Mouse (Mus musculus) intestine, embryonic 14.5 days (tissue): ENCODE data around the gene Dnph1. TPM values are rescaled to one million over a fixed set of nuclear protein-coding genes. Genes with fewer than 3 reads are reported as not detected.
A peak's percentile ranks its signal among the peaks of the same experiment; 100 is the strongest.

Experiments
- ATAC-seq: fragments of 200-750 bp; cut with Nextera tagmentation; replicated peaks from 2 replicates; pipeline ENCODE4 v1.8.0; 2017; ENCODE audit warnings: low read depth, moderate number of reproducible peaks, moderate TSS enrichment, moderate library complexity; ENCODE audit not compliant: low FRiP score, low TSS enrichment
- DNase-seq: peaks from one replicate; pipeline ENCODE4 v3.0.0-alpha.2; 2018; ENCODE audit warnings: low spot score
- H3K27ac ChIP-seq: fragments of 300-500 bp; sonication (generic); 2 replicates; pipeline ENCODE4 v1.5.1; 2014; ENCODE audit warnings: low read depth, mild to moderate bottlenecking, control low read depth
- H3K27me3 ChIP-seq: fragments of 300-500 bp; sonication (generic); replicated peaks from 2 replicates; pipeline ENCODE4 v1.6.1; 2014; ENCODE audit warnings: low read length, control low read depth; ENCODE audit not compliant: control insufficient read depth, insufficient read depth
- H3K36me3 ChIP-seq: fragments of 300-500 bp; sonication (generic); 2 replicates; pipeline ENCODE4 v1.6.1; 2014; ENCODE audit warnings: low read length, control low read depth; ENCODE audit not compliant: control insufficient read depth, insufficient read depth
- H3K4me1 ChIP-seq: fragments of 300-500 bp; sonication (generic); replicated peaks from 2 replicates; pipeline ENCODE4 v1.6.1; 2014; ENCODE audit warnings: low read length, control low read depth, mixed read lengths; ENCODE audit not compliant: control insufficient read depth, insufficient read depth
- H3K4me2 ChIP-seq: fragments of 300-500 bp; sonication (generic); 2 replicates; pipeline ENCODE4 v1.6.1; 2014; ENCODE audit warnings: low read length
- H3K4me3 ChIP-seq: fragments of 300-500 bp; sonication (generic); 2 replicates; pipeline ENCODE4 v1.5.1; 2014; ENCODE audit warnings: low read depth, low read length, control low read depth, mixed read lengths
- H3K9ac ChIP-seq: fragments of 300-500 bp; sonication (generic); 2 replicates; pipeline ENCODE4 v1.6.1; 2014; ENCODE audit warnings: mild to moderate bottlenecking, low read length
- H3K9me3 ChIP-seq: fragments of 300-500 bp; sonication (generic); 2 replicates; pipeline ENCODE4 v1.6.1; 2016; ENCODE audit warnings: low read length, control low read depth; ENCODE audit not compliant: control insufficient read depth
- WGBS: fragments of 180-500 bp; shearing (Covaris S2); extraction: QIAGEN DNeasy Blood & Tissue Kit; methylation state at CpG from one replicate; pipeline ENCODE4 v1.1.7; 2014; 5-methylcytosine and 5-hydroxymethylcytosine counted together
- polyA plus RNA-seq: library from polyadenylated mRNA; unstranded; fragments of >200 nt; fragmentation: Nextera tagmentation; extraction: Ambion mirVana; gene quantifications from 2 replicates; pipeline ENCODE4 v1.2.1, GENCODE M21; 2014

Dnph1 gene
- polyA plus RNA-seq, 1 experiment from 2014 or later = 58.4 TPM

DNA sequence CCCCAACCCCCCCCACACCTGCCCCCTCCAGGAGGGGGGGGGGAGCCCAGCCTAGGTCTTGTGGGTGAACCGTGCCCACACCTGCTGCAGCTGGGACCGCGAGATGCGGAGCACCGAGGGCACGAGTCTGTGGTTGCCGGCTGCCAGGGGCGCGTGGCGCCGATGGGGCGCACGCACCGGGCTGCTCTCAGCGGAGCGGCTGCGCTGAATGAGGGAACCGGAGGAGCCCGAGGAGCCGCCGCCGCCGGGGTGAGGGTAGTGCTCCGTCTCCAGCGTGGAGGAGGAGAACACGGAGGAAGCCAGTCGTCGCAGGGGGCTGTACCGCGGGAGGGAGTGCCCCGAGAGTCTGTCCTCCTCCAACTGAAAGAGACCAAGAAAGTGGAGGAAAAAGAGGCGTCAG lies 35.8 kb upstream of the Dnph1 start:
- Histone ChIP-seq H3K27ac (no peak overlapping the region), H3K4me2 (peak overlapping the region; percentile 61), H3K9ac (peak overlapping the region; percentile 30), H3K4me3 (peak overlapping the region; percentile 38), H3K36me3 (no peaks in the 10 kb centered on the region), H3K27me3 (peaks cover 57% of the 10 kb centered on the region), H3K4me1 (peaks cover 8% of the 10 kb centered on the region; the same call in 1 of the 2 replicates), H3K9me3 (no peaks in the 10 kb centered on the region)
- 1% methylated on average over 32 of the region's 32 CpGs for WGBS
- ATAC-seq (no peak), DNase-seq (no peak)

DNA sequence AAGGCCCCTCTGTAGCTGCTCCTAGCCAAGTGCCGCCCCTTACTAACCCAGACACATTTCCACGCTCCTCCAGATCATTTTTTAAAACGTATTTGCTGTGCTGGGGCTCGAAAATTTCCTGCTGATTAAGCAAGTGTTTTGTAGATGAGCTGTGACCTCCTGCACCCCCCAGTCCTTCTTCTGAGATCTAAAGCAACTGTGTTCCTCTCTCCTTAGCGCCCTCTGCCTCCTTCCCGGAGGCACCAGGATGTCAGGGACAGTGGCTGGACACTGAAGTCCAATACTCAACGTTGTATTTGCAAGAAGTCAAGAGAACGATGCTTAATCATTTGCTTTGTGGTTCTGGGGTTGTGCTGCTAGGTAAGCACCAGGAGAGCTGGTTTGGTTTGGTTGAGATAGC lies 35.2 kb upstream of the Dnph1 start:
- peak overlapping the region; percentile 30 for H3K9ac ChIP-seq
- H3K27ac ChIP-seq = no peak overlapping the region
- H3K9me3 ChIP-seq = no peaks in the 10 kb centered on the region
- H3K36me3 ChIP-seq = no peaks in the 10 kb centered on the region
- DNase-seq = no peak
- peak overlapping the region; percentile 38 for H3K4me3 ChIP-seq
- no peak for ATAC-seq
- 12% methylated on average over 8 of the region's 8 CpGs for WGBS
- H3K4me1 ChIP-seq = peaks cover 8% of the 10 kb centered on the region; the same call in 1 of the 2 replicates
- peaks cover 50% of the 10 kb centered on the region for H3K27me3 ChIP-seq
- peak overlapping the region; percentile 61 for H3K4me2 ChIP-seq

DNA sequence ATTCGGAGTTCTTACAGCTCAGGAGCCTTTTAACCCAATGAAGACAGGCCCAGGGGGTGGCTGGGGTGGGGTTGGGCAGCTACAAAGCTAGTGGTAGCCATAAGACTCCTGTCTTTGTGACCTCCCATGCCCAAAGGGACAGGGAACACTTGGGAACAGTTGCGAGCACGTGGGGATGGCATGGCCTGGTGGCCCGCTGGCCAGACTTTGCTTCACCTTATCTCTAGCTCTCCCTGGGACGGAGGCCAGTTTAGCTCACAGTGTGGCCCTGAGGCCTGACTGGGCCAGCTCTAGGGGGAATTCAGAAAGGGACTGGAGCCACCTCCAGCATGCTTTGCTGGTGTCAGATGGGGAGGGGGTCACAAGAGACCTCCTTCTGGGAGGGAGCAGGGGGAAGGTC lies 34.3 kb upstream of the Dnph1 start:
- Histone ChIP-seq H3K9ac (no peak overlapping the region), H3K9me3 (no peaks in the 10 kb centered on the region), H3K27me3 (peaks cover 43% of the 10 kb centered on the region), H3K4me1 (peaks cover 8% of the 10 kb centered on the region; the same call in 1 of the 2 replicates), H3K36me3 (no peaks in the 10 kb centered on the region), H3K27ac (no peak overlapping the region), H3K4me3 (no peak overlapping the region), H3K4me2 (no peak overlapping the region)
- DNase-seq (no peak), ATAC-seq (no peak)
- WGBS = 83% methylated on average over 5 of the region's 5 CpGs

DNA sequence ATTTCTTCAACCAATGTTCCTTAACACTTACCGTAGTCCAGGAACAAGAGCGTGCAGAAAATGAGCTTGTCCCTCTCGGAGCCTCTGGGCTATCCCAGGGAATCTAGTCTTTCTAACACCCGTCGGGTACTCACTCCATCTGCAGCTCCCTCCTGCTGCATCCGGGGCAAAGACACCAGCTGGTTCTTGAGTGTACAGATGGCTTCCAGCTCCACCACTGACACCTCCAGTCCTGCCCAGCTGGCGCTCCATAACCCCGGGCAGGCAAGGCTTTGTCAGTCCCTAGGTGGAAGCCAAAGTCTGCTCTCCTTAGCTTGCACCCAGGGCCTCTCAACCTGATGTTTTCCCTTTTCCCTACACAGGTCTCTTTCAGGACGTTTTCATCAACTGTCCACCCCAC lies 28.7 kb upstream of the Dnph1 start:
- Histone ChIP-seq H3K27me3 (no peaks in the 10 kb centered on the region), H3K36me3 (no peaks in the 10 kb centered on the region), H3K9me3 (no peaks in the 10 kb centered on the region), H3K4me2 (no peak overlapping the region), H3K27ac (no peak overlapping the region), H3K4me3 (no peak overlapping the region), H3K4me1 (no peaks in the 10 kb centered on the region), H3K9ac (no peak overlapping the region)
- ATAC-seq (no peak), DNase-seq (no peak)
- 66% methylated on average over 9 of the region's 9 CpGs for WGBS

DNA sequence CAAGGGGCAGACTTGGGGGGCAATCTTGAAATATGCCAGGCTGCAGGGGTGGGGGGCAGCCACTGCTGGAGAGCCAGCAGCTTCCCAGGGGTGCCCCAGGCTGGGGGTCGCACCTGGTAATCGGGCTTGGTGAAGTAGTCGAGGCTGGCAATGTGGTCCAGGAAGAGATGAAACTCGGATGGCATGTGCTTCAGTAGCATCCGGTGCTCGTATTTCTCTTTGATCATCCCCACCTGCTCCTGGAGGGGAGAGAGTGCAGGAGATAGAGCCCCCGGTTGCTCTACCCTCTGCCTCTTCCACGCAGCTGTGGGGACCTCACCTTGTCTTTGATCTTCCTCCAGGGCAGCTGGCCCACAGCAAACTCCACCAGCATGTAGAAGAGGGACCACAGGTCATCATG lies 19.9 kb upstream of the Dnph1 start:
- H3K4me2 ChIP-seq = no peak overlapping the region
- no peak overlapping the region for H3K4me3 ChIP-seq
- ATAC-seq (no peak), DNase-seq (no peak)
- H3K27ac ChIP-seq = no peak overlapping the region
- no peaks in the 10 kb centered on the region for H3K36me3 ChIP-seq
- no peaks in the 10 kb centered on the region for H3K27me3 ChIP-seq
- H3K4me1 ChIP-seq = no peaks in the 10 kb centered on the region
- H3K9ac ChIP-seq = no peak overlapping the region
- no peaks in the 10 kb centered on the region for H3K9me3 ChIP-seq
- 58% methylated on average over 8 of the region's 8 CpGs for WGBS

DNA sequence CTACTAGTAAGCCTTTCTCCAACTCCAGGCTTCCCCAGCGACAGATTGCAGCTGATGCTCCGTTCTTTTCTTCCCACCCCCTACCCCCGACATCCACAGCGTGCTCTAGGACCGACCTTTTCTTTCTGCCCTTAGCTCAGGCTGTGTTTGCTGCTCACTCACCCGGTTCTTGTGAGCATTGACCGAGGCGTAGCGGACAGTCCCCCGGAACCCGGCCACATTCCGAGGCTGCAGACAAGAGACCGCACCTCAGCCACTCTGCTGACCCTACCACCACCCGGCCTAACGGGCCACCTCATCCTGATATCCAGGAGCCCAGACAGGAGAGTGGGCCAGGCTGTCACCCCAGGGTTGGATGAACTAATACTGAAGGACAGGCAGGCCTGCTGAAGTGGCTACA lies 19.2 kb upstream of the Dnph1 start:
- no peak overlapping the region for H3K4me3 ChIP-seq
- ATAC-seq (no peak), DNase-seq (no peak)
- no peaks in the 10 kb centered on the region for H3K27me3 ChIP-seq
- WGBS = 85% methylated on average over 15 of the region's 15 CpGs
- no peaks in the 10 kb centered on the region for H3K36me3 ChIP-seq
- no peak overlapping the region for H3K27ac ChIP-seq
- no peaks in the 10 kb centered on the region for H3K4me1 ChIP-seq
- H3K9ac ChIP-seq = no peak overlapping the region
- no peaks in the 10 kb centered on the region for H3K9me3 ChIP-seq
- H3K4me2 ChIP-seq = no peak overlapping the region

DNA sequence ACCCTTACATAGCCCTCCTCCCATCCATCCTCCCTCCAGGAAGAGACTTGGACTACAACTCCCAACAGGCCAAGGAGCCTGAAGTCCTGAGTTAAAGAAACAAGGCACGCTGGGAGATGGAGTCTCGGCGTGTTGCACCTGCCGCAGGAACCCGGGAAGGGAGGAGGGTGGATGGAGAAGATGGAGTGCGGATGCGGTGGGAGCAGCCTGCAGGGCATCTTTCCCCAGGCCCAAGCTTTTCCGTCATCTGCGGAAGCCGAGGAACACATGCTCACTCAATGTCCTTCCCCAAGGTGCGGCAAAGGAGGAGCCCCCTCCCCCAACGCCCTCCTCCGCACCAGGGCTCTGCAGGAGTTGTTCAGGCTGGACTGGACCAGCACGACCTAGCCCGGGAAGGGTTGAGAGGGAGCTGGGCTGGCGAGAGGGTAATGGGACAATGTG lies 12.9 kb upstream of the Dnph1 start:
- DNase-seq (peak; percentile 70), ATAC-seq (peak; percentile 65)
- Histone ChIP-seq H3K4me2 (peak overlapping the region; percentile 49), H3K9ac (no peak overlapping the region; the same call in 1 of the 2 replicates), H3K9me3 (no peaks in the 10 kb centered on the region), H3K27me3 (peaks cover 59% of the 10 kb centered on the region), H3K4me1 (peaks cover 2% of the 10 kb centered on the region; the same call in 1 of the 2 replicates), H3K4me3 (peak overlapping the region; percentile 28), H3K36me3 (no peaks in the 10 kb centered on the region), H3K27ac (no peak overlapping the region)
- 2% methylated on average over 16 of the region's 16 CpGs for WGBS

DNA sequence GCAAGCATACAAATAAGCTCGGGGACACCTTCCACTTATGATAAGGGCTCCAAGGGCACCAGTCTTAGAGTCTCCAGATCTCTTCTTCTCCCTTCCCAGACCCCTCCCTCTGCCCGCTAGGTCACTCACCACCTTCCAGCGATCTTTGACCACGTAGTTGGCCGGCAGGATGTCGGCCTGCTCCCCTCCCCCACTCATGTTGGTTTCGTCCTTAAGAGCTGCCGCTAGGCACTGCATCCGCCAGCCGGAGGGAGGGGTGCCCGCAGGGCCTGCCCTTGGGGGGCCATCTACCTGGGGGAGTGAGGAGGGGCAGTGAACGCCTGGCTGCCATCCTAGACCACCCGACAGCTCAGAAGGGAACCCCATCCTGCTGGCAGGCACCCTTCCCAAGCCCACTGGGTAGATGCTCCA lies 12.5 kb upstream of the Dnph1 start:
- no peaks in the 10 kb centered on the region for H3K36me3 ChIP-seq
- ATAC-seq = no peak
- no peak for DNase-seq
- no peak overlapping the region; the same call in 1 of the 2 replicates for H3K9ac ChIP-seq
- H3K27me3 ChIP-seq = peaks cover 63% of the 10 kb centered on the region
- H3K4me1 ChIP-seq = peaks cover 2% of the 10 kb centered on the region; the same call in 1 of the 2 replicates
- peak overlapping the region; percentile 28 for H3K4me3 ChIP-seq
- H3K27ac ChIP-seq = no peak overlapping the region
- 5% methylated on average over 13 of the region's 13 CpGs for WGBS
- peak overlapping the region; percentile 49 for H3K4me2 ChIP-seq
- no peaks in the 10 kb centered on the region for H3K9me3 ChIP-seq

DNA sequence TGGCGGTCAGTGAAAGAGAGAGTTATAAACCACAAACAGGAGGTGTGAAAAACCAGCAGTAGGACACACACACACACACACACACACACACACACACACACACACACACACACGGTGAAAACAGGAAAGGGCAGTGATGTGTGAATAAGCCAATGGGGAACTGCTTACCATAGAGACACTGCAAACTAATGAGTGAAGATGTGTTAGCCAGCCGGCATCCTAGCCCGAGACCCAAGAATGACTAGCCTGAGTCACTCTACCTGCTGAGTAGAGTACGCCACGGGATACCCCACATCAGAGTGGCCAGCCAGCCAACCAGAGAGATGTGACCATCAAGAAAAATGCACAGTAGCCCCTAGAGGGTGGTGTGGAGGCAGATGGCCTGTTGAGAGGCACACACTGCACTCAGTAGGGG lies 12.0 kb upstream of the Dnph1 start:
- peak overlapping the region; percentile 49; the same call in 1 of the 2 replicates for H3K4me2 ChIP-seq

More for the DNA sequence above, 12.0 kb upstream of the Dnph1 start:
- DNase-seq = no peak
- ATAC-seq = no peak
- peaks cover 2% of the 10 kb centered on the region; the same call in 1 of the 2 replicates for H3K4me1 ChIP-seq
- H3K27me3 ChIP-seq = peaks cover 68% of the 10 kb centered on the region
- H3K9me3 ChIP-seq = no peaks in the 10 kb centered on the region
- no peak overlapping the region for H3K9ac ChIP-seq
- no peak overlapping the region for H3K27ac ChIP-seq
- no peaks in the 10 kb centered on the region for H3K36me3 ChIP-seq
- 12% methylated on average over 6 of the region's 6 CpGs for WGBS
- no peak overlapping the region for H3K4me3 ChIP-seq
